In genomic region chr7:35042209-35042554, GRCm38 (mm10) we compare ENCODE assay signal across 18 mouse cellular contexts. TPM values are rescaled to one million over a fixed set of nuclear protein-coding genes. Genes with fewer than 3 reads are reported as not detected.
DNase-seq lines count a peak whose midpoint lies in the region; ATAC-seq and TF ChIP-seq lines count a peak whose summit lies in the region.
"Had no signal": no experiment of that assay in that cellular context is flagged by ENCODE, and none has a peak within 500 bp of the region (broad histone marks: within the 10 kb centered on the region; RNA-seq: fewer than 3 reads in every experiment).

No protein-coding gene starts in this region.

- no peaks in the 10 kb centered on the region for H3K9me3 ChIP-seq in heart, embryonic 11.5 days (replicated peaks; ENCODE audit: control insufficient read depth, low read length)
- no peaks in the 10 kb centered on the region for H3K9me3 ChIP-seq in liver, postnatal 0 days (ENCODE audit: low read length)
- no peaks in the 10 kb centered on the region for H3K9me3 ChIP-seq in liver, embryonic 12.5 days (replicated peaks)
- H3K9me3 ChIP-seq in embryonic facial prominence, embryonic 13.5 days, result no peaks in the 10 kb centered on the region
- H3K9me3 ChIP-seq: G1E; heart, embryonic 13.5 days; hindbrain, embryonic 15.5 days; megakaryocyte, embryonic 14.5 days had no signal

- H3K27ac ChIP-seq in heart, embryonic 11.5 days (ENCODE audit: low read depth, low read length), result no peak overlapping the region
- H3K27ac ChIP-seq in liver, postnatal 0 days (ENCODE audit: low read depth), result 0 out of 2 replicates have a peak overlapping the region, but pooled peaks have one; percentile 3
- H3K27ac ChIP-seq in liver, embryonic 12.5 days, result no peak overlapping the region
- peak overlapping the region; percentile 76; the same call in 1 of the 2 replicates for H3K27ac ChIP-seq in embryonic facial prominence, embryonic 13.5 days
- H3K27ac ChIP-seq in thymus, adult 2 months (ENCODE audit: control insufficient read depth, insufficient read depth, low read length), result no peak overlapping the region
- H3K27ac ChIP-seq: heart, embryonic 13.5 days; hindbrain, embryonic 15.5 days had no signal

- no peak overlapping the region for H3K4me2 ChIP-seq in heart, embryonic 11.5 days
- H3K4me2 ChIP-seq in liver, postnatal 0 days (ENCODE audit: low read depth, low read length), result no peak overlapping the region
- H3K4me2 ChIP-seq in liver, embryonic 12.5 days, result no peak overlapping the region
- no peak overlapping the region for H3K4me2 ChIP-seq in embryonic facial prominence, embryonic 13.5 days
- H3K4me2 ChIP-seq: heart, embryonic 13.5 days; hindbrain, embryonic 15.5 days; liver, embryonic 11.5 days; lung, embryonic 14.5 days had no signal

- H3K9ac ChIP-seq in heart, embryonic 11.5 days (ENCODE audit: low read depth, low read length), result no peak overlapping the region
- H3K9ac ChIP-seq in liver, postnatal 0 days (replicated peaks), result no peak overlapping the region
- H3K9ac ChIP-seq in liver, embryonic 12.5 days, result no peak overlapping the region
- H3K9ac ChIP-seq in embryonic facial prominence, embryonic 13.5 days, result no peak overlapping the region
- H3K9ac ChIP-seq: heart, embryonic 13.5 days; hindbrain, embryonic 15.5 days; lung, embryonic 14.5 days had no signal

- DNase-seq in heart, adult 11 months, result peak; percentile 86
- DNase-seq in liver, postnatal 0 days, result no peak
- DNase-seq in adipocyte (ENCODE audit: low spot score), result peak; percentile 61
- no peak for DNase-seq in thymus, adult 2 months
- no peak for DNase-seq in layer of hippocampus, postnatal 25 days (ENCODE audit: extremely low spot score in 1 of 2, low spot score in 1 of 2)
- DNase-seq: heart, postnatal 4 days; lung, embryonic 14.5 days; thymus, postnatal 36 days had no signal

- TF ChIP-seq CTCF in liver, postnatal 0 days (IDR thresholded peaks at IDR 0.05; ENCODE audit: low read depth), result no peak
- no peak for TF ChIP-seq CTCF in thymus, adult 2 months (IDR thresholded peaks at IDR 0.05; ENCODE audit: borderline replicate concordance, control insufficient read depth, extremely low read depth, insufficient read depth, low read length, poor library complexity)

- H3K4me1 ChIP-seq in heart, embryonic 11.5 days (ENCODE audit: control insufficient read depth, insufficient read depth, low read length), result no peaks in the 10 kb centered on the region
- H3K4me1 ChIP-seq in liver, postnatal 0 days (ENCODE audit: insufficient read depth), result peaks cover 20% of the 10 kb centered on the region; the same call in 1 of the 2 replicates
- H3K4me1 ChIP-seq in liver, embryonic 12.5 days, result peaks cover 13% of the 10 kb centered on the region
- peaks cover 30% of the 10 kb centered on the region for H3K4me1 ChIP-seq in embryonic facial prominence, embryonic 13.5 days
- H3K4me1 ChIP-seq in thymus, adult 2 months (replicated peaks; ENCODE audit: control insufficient read depth, insufficient read depth, low read length), result no peaks in the 10 kb centered on the region
- H3K4me1 ChIP-seq: heart, embryonic 13.5 days had no signal

- TF ChIP-seq POLR2A in thymus, adult 2 months (IDR thresholded peaks at IDR 0.05; ENCODE audit: control insufficient read depth, extremely low read depth, insufficient read depth, low read length, poor library complexity), result no peak

- TF ChIP-seq EP300 in liver, postnatal 0 days (IDR thresholded peaks at IDR 0.05; ENCODE audit: low read depth), result no peak

- H3K36me3 ChIP-seq in heart, embryonic 11.5 days (ENCODE audit: control insufficient read depth, insufficient read depth, low read length), result peaks cover 22% of the 10 kb centered on the region
- peaks cover 48% of the 10 kb centered on the region for H3K36me3 ChIP-seq in liver, postnatal 0 days (replicated peaks; ENCODE audit: insufficient read depth, low read length)
- H3K36me3 ChIP-seq in liver, embryonic 12.5 days, result peaks cover 72% of the 10 kb centered on the region
- peaks cover 74% of the 10 kb centered on the region for H3K36me3 ChIP-seq in embryonic facial prominence, embryonic 13.5 days
- H3K36me3 ChIP-seq in thymus, adult 2 months (ENCODE audit: control insufficient read depth, insufficient read depth, low read length), result peaks cover 26% of the 10 kb centered on the region

- H3K4me3 ChIP-seq in heart, embryonic 11.5 days (ENCODE audit: low read depth, low read length), result no peak overlapping the region
- H3K4me3 ChIP-seq in liver, postnatal 0 days (ENCODE audit: low read depth, low read length), result no peak overlapping the region
- no peak overlapping the region for H3K4me3 ChIP-seq in liver, embryonic 12.5 days
- H3K4me3 ChIP-seq in embryonic facial prominence, embryonic 13.5 days, result no peak overlapping the region
- H3K4me3 ChIP-seq in thymus, adult 2 months (ENCODE audit: control insufficient read depth, insufficient read depth, low read length), result no peak overlapping the region
- H3K4me3 ChIP-seq: heart, embryonic 13.5 days; hindbrain, embryonic 15.5 days; megakaryocyte, embryonic 14.5 days had no signal

- no peak for ATAC-seq in heart, embryonic 11.5 days (replicated peaks; ENCODE audit: insufficient number of reproducible peaks, low FRiP score, low TSS enrichment)
- ATAC-seq in liver, postnatal 0 days, result no peak
- ATAC-seq in liver, embryonic 12.5 days, result no peak
- ATAC-seq in embryonic facial prominence, embryonic 13.5 days (ENCODE audit: insufficient number of reproducible peaks, insufficient read depth, low FRiP score, low TSS enrichment, low read depth), result no peak
- ATAC-seq: activated CD4-positive, CD25-positive, alpha-beta regulatory T cell, adult 4 months; forebrain, embryonic 16.5 days had no signal

- H3K27me3 ChIP-seq in heart, embryonic 11.5 days (ENCODE audit: control insufficient read depth, insufficient read depth, low read length), result no peaks in the 10 kb centered on the region
- H3K27me3 ChIP-seq in liver, postnatal 0 days (ENCODE audit: insufficient read depth, low read length), result no peaks in the 10 kb centered on the region
- H3K27me3 ChIP-seq in liver, embryonic 12.5 days (replicated peaks), result no peaks in the 10 kb centered on the region
- H3K27me3 ChIP-seq in embryonic facial prominence, embryonic 13.5 days, result no peaks in the 10 kb centered on the region
- H3K27me3 ChIP-seq in thymus, adult 2 months (ENCODE audit: control insufficient read depth, insufficient read depth, low read length), result no peaks in the 10 kb centered on the region
- H3K27me3 ChIP-seq: heart, embryonic 13.5 days; hindbrain, embryonic 15.5 days; megakaryocyte, embryonic 14.5 days had no signal

RNA-seq across cellular contexts. Expression of gene Cebpg, which starts 14.2 kb away (rescaled TPM):
- polyA plus RNA-seq in heart, embryonic 11.5 days (2014; fragmentation: Nextera tagmentation; extraction: Ambion mirVana), result 13.9 and 16.1 TPM in 2 replicates
- 30.8 and 35.2 TPM in 2 replicates for polyA plus RNA-seq in liver, postnatal 0 days (2015; fragmentation: Nextera tagmentation; extraction: Ambion mirVana)
- 27.9 and 28.0 TPM in 2 replicates for polyA plus RNA-seq in liver, embryonic 12.5 days (2016; fragmentation: Nextera tagmentation; extraction: Ambion mirVana)
- 52.5 and 54.8 TPM in 2 replicates for polyA plus RNA-seq in embryonic facial prominence, embryonic 13.5 days (2015; fragmentation: Nextera tagmentation; extraction: Ambion mirVana)
- 11.9 and 12.8 TPM in 2 replicates for polyA plus RNA-seq in thymus, adult 2 months (2012; rRNA removed)
- total RNA-seq in layer of hippocampus, postnatal 25 days (2021), result 10 to 100 TPM; 26.1 to 27.7 TPM

Comparison
In these comparisons a context has a peak if more than half of its experiments do, and no peak if none do; other contexts are left out.
1. H3K27ac ChIP-seq: peak in liver, postnatal 0 days (single experiment) and embryonic facial prominence, embryonic 13.5 days (single experiment); none in heart, embryonic 11.5 days (single experiment), liver, embryonic 12.5 days (single experiment) and thymus, adult 2 months (single experiment).
2. DNase-seq: peak in heart, adult 11 months (single experiment) and adipocyte (single experiment); none in liver, postnatal 0 days (single experiment), thymus, adult 2 months (single experiment) and layer of hippocampus, postnatal 25 days (0 of 2).